Mouse (Mus musculus): Measurements from ENCODE around the gene Taar2.

DNA sequence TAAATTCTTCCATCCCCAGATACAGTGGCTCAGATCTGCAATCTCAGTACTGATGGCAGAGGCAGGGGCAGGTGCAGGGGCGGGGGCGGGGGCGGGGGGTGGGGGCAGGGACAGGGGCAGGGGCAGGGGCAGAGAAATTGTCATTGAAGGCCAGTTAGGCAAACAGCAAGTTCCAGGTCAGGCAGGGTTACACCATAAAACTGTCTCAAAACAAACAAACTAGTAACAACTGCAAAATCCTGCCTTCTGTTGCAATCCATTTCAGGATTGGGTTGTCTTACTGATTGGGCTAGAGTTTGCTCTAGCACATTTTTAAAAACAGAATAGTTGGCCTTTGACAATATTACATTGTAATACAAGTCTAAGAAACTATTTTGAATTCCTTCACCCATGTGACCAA, 15.9 kb upstream of the Taar2 start:
- TF ChIP-seq POLR2A (IDR thresholded peaks at IDR 0.05; ENCODE audit: insufficient read length, low read depth) (no peak), USF1 (IDR thresholded peaks at IDR 0.05; ENCODE audit: low read depth) (no peak), MYOG (IDR thresholded peaks at IDR 0.05; ENCODE audit: control insufficient read depth in 1 of 3, insufficient read depth in 1 of 3, insufficient read length in 2 of 3, low read depth in 2 of 3) (no peak), E2F4 (IDR thresholded peaks at IDR 0.05; ENCODE audit: insufficient read depth) (no peak), MAX (IDR thresholded peaks at IDR 0.05; ENCODE audit: low read depth) (no peak)
